Mouse (Mus musculus) CH12.LX (cell line): Measurements from ENCODE around the gene Grk6. TPM values are rescaled to one million over a fixed set of nuclear protein-coding genes. Genes with fewer than 3 reads are reported as not detected.

Experiments
- DNase-seq: peaks from one replicate; pipeline ENCODE4 v3.0.0-alpha.2; 2013; ENCODE audit errors: extremely low read depth
- H3K27ac ChIP-seq: 2 replicates; pipeline ENCODE4 v1.5.1; 2012; ENCODE audit warnings: low read depth, mild to moderate bottlenecking, control low read depth, moderate library complexity; ENCODE audit not compliant: insufficient read depth
- H3K27me3 ChIP-seq: replicated peaks from 2 replicates; pipeline ENCODE3; 2012; ENCODE audit warnings: inconsistent platforms
- H3K36me3 ChIP-seq, 2 experiments: replicated peaks in 1 of 2; 2 replicates each; pipeline versions ENCODE3 to v1.6.1; 2012; ENCODE audit warnings: inconsistent platforms in 1 of 2, low read length in 1 of 2, mild to moderate bottlenecking in 1 of 2, mixed read lengths in 1 of 2, moderate library complexity in 1 of 2; ENCODE audit not compliant: control insufficient read depth in 1 of 2, insufficient read depth in 1 of 2
- H3K4me1 ChIP-seq, 2 experiments: 2 replicates each; pipeline ENCODE4 v1.6.1; 2012; ENCODE audit warnings: inconsistent platforms in 1 of 2, moderate library complexity in 1 of 2; ENCODE audit not compliant: insufficient read depth in 2 of 2, control insufficient read depth in 1 of 2
- H3K4me2 ChIP-seq: 2 replicates; pipeline ENCODE4 v1.6.1; 2012; ENCODE audit warnings: low read depth, mild to moderate bottlenecking, control low read depth; ENCODE audit not compliant: poor library complexity, insufficient read depth, severe bottlenecking
- H3K4me3 ChIP-seq, 3 experiments: fragments of 150-350 bp in 1 of 3; sonication (generic) in 1 of 3; replicated peaks in 1 of 3; 2 replicates each; pipeline versions ENCODE3 to v1.5.1; 2011 to 2012; ENCODE audit warnings: low read depth in 2 of 3, low read length in 2 of 3, mild to moderate bottlenecking in 2 of 3, moderate library complexity in 2 of 3, control low read depth in 1 of 3, improper control_type of control experiment in 1 of 3, inconsistent platforms in 1 of 3, mixed read lengths in 1 of 3; ENCODE audit not compliant: poor library complexity in 1 of 3
- H3K79me2 ChIP-seq: replicated peaks from 2 replicates; pipeline ENCODE4 v1.6.1; 2012; ENCODE audit warnings: mild to moderate bottlenecking, moderate library complexity; ENCODE audit not compliant: control insufficient read depth, poor library complexity, insufficient read depth, severe bottlenecking; ENCODE audit errors: extremely low read depth
- H3K9ac ChIP-seq: 2 replicates; pipeline ENCODE4 v1.6.1; 2012; ENCODE audit warnings: low read depth, mild to moderate bottlenecking, control low read depth, moderate library complexity; ENCODE audit not compliant: insufficient read depth
- H3K9me3 ChIP-seq: replicated peaks from 2 replicates; pipeline ENCODE3; 2012; ENCODE audit warnings: low read length, inconsistent platforms, mixed read lengths
- BHLHE40 ChIP-seq: IDR thresholded peaks from 2 replicates; pipeline ENCODE4 v1.6.1; 2011; ENCODE audit warnings: mild to moderate bottlenecking, low read depth, low read length, improper control_type of control experiment
- CHD1 ChIP-seq: IDR thresholded peaks from 2 replicates; pipeline ENCODE4 v1.6.1; 2012; ENCODE audit warnings: low read depth, low read length, improper control_type of control experiment, inconsistent platforms
- ELF1 ChIP-seq: IDR thresholded peaks from 2 replicates; pipeline ENCODE4 v1.6.1; 2014; ENCODE audit warnings: low read depth, mild to moderate bottlenecking, inconsistent platforms, low read length, improper control_type of control experiment
- EP300 ChIP-seq: IDR thresholded peaks from 2 replicates; pipeline ENCODE4 v1.6.1; 2011; ENCODE audit warnings: low read length, improper control_type of control experiment
- ETS1 ChIP-seq: conservative IDR thresholded peaks from 2 replicates; pipeline ENCODE4 v1.6.1; 2012; ENCODE audit warnings: low read depth, mild to moderate bottlenecking, inconsistent platforms, low read length, improper control_type of control experiment, moderate library complexity
- GABPA ChIP-seq: IDR thresholded peaks from 2 replicates; pipeline ENCODE4 v1.6.1; 2012; ENCODE audit warnings: low read depth, low read length, improper control_type of control experiment, inconsistent platforms; ENCODE audit not compliant: insufficient replicate concordance
- HCFC1 ChIP-seq: IDR thresholded peaks from 2 replicates; pipeline ENCODE4 v1.6.1; 2012; ENCODE audit warnings: low read depth, mild to moderate bottlenecking, inconsistent platforms, low read length, improper control_type of control experiment
- JUN ChIP-seq: IDR thresholded peaks from 2 replicates; pipeline ENCODE4 v1.6.1; 2011; ENCODE audit warnings: low read depth, mild to moderate bottlenecking, low read length, improper control_type of control experiment, moderate library complexity; ENCODE audit not compliant: insufficient read depth
- KAT2A ChIP-seq: IDR thresholded peaks from 2 replicates; pipeline ENCODE4 v1.6.1; 2012; ENCODE audit warnings: low read length, improper control_type of control experiment, inconsistent platforms; ENCODE audit not compliant: insufficient replicate concordance
- MAX ChIP-seq: IDR thresholded peaks from 2 replicates; pipeline ENCODE4 v1.6.1; 2011; ENCODE audit warnings: low read length, improper control_type of control experiment
- PAX5 ChIP-seq: IDR thresholded peaks from 2 replicates; pipeline ENCODE4 v1.6.1; 2012; ENCODE audit warnings: low read length, inconsistent platforms, mixed read lengths
- POLR2AphosphoS2 ChIP-seq: IDR thresholded peaks from 2 replicates; pipeline ENCODE4 v1.6.1; 2011; ENCODE audit warnings: low read depth, low read length, improper control_type of control experiment
- RAD21 ChIP-seq: IDR thresholded peaks from 2 replicates; pipeline ENCODE4 v1.6.1; 2011; ENCODE audit warnings: low read depth, mild to moderate bottlenecking, low read length, improper control_type of control experiment, moderate library complexity
- RCOR1 ChIP-seq: conservative IDR thresholded peaks from 2 replicates; pipeline ENCODE4 v1.6.1; 2012; ENCODE audit warnings: low read depth, mild to moderate bottlenecking, inconsistent platforms, low read length, improper control_type of control experiment
- SMC3 ChIP-seq: IDR thresholded peaks from 2 replicates; pipeline ENCODE4 v1.6.1; 2011; ENCODE audit warnings: low read depth, low read length, improper control_type of control experiment
- TBP ChIP-seq: conservative IDR thresholded peaks from 2 replicates; pipeline ENCODE4 v1.6.1; 2011; ENCODE audit warnings: low read depth, low read length, improper control_type of control experiment
- TCF12 ChIP-seq: IDR thresholded peaks from 2 replicates; pipeline ENCODE4 v1.6.1; 2014; ENCODE audit warnings: low read depth, mild to moderate bottlenecking, inconsistent platforms, low read length, improper control_type of control experiment
- UBTF ChIP-seq: IDR thresholded peaks from 2 replicates; pipeline ENCODE4 v1.6.1; 2012; ENCODE audit warnings: low read depth, mild to moderate bottlenecking, inconsistent platforms, low read length, improper control_type of control experiment, moderate library complexity
- USF1 ChIP-seq: IDR thresholded peaks from 2 replicates; pipeline ENCODE4 v1.6.1; 2014; ENCODE audit warnings: low read depth, mild to moderate bottlenecking, inconsistent platforms, low read length, improper control_type of control experiment
- ZC3H11A ChIP-seq: IDR thresholded peaks from 2 replicates; pipeline ENCODE4 v1.6.1; 2012; ENCODE audit warnings: low read depth, mild to moderate bottlenecking, inconsistent platforms, low read length, improper control_type of control experiment
- ZKSCAN1 ChIP-seq: IDR thresholded peaks from 2 replicates; pipeline ENCODE4 v1.6.1; 2012; ENCODE audit warnings: low read depth, inconsistent platforms, low read length, improper control_type of control experiment, borderline replicate concordance
- ZMIZ1 ChIP-seq: IDR thresholded peaks from 2 replicates; pipeline ENCODE4 v1.6.1; 2012; ENCODE audit warnings: low read depth, mild to moderate bottlenecking, inconsistent platforms, low read length, improper control_type of control experiment
- dilution Hi-C: fragments of 300-500 bp; cut with MboI; formaldehyde crosslinking; loops from 2 replicates; pipeline ENCODE4 v1.14.3; 2020; ENCODE audit warnings: low sequenced_read_pairs; ENCODE audit not compliant: extremely low pct_unique_long_range_greater_than_20kb, extremely low pct_ligation_motif_present
- in situ Hi-C: fragments of 300-500 bp; cut with MboI; formaldehyde crosslinking; loops from 3 replicates; pipeline ENCODE4 v1.14.3; 2019; ENCODE audit warnings: low sequenced_read_pairs, low pct_ligation_motif_present, low pct_unique_long_range_greater_than_20kb, mixed read lengths
- polyA plus RNA-seq: library from polyadenylated mRNA; unstranded; fragments of >175 nt; gene quantifications from 2 replicates; pipeline ENCODE4 v1.2.1, GENCODE M21; 2012; ENCODE audit warnings: low read depth; ENCODE audit not compliant: insufficient read length
- total RNA-seq, 2 experiments: library from RNA; depleted of rRNA; stranded (reverse); fragments of 300-350 nt in 1 of 2; fragments of >200 nt in 1 of 2; gene quantifications; 2 replicates each; pipeline ENCODE4 v1.2.3; 2012 to 2014

The Grk6 gene
- total and polyA plus RNA-seq, 3 experiments, result 59.0 to 71.0 (median 60.1) TPM

- Histone ChIP-seq H3K4me1 (peaks cover 6 to 16% of the 10 kb centered on the region in 2 experiments), H3K79me2 (no peaks in the 10 kb centered on the region), H3K36me3 (no peaks in the 10 kb centered on the region), H3K27me3 (peaks cover 57% of the 10 kb centered on the region), H3K9me3 (no peaks in the 10 kb centered on the region), H3K9ac (no peak overlapping the region), H3K27ac (no peak overlapping the region), H3K4me2 (no peak overlapping the region), H3K4me3 (no peak overlapping the region)
- in situ Hi-C loops (no loop called here), dilution Hi-C loops (no loop called here)
- no peak for DNase-seq
- no peak for TF ChIP-seq JUN
- TF ChIP-seq KAT2A, result no peak
- TF ChIP-seq GABPA, result no peak
- TF ChIP-seq ZC3H11A, result no peak
- no peak for TF ChIP-seq ZKSCAN1
- no peak for TF ChIP-seq PAX5
- TF ChIP-seq TBP, result no peak
- no peak for TF ChIP-seq RCOR1
- TF ChIP-seq POLR2AphosphoS2, result no peak
- TF ChIP-seq BHLHE40, result no peak
- TF ChIP-seq UBTF, result no peak
- no peak for TF ChIP-seq ETS1
- no peak for TF ChIP-seq EP300
- no peak for TF ChIP-seq RAD21
Observed at GRCm38 (mm10) chr13:55399300-55400038, 45.4 kb upstream of the Grk6 start.

GRCm38 (mm10) chr13:55400039-55400346 lies 44.9 kb upstream of the Grk6 start:
- no peak for TF ChIP-seq USF1
- no peak for TF ChIP-seq MAX
- TF ChIP-seq ZKSCAN1, result no peak
- no peak for TF ChIP-seq SMC3
- TF ChIP-seq ELF1, result no peak
- no peak for TF ChIP-seq HCFC1
- TF ChIP-seq TCF12, result no peak
- no peak for TF ChIP-seq ETS1
- TF ChIP-seq ZMIZ1, result no peak
- no peak for TF ChIP-seq GABPA
- TF ChIP-seq UBTF, result no peak
- no peak for TF ChIP-seq CHD1
- TF ChIP-seq KAT2A, result no peak
- no peak for TF ChIP-seq POLR2AphosphoS2
- dilution Hi-C loops, result no loop called here
- in situ Hi-C loops, result no loop called here

More at GRCm38 (mm10) chr13:55400039-55400346, 44.9 kb upstream of the Grk6 start:
- peaks cover 56% of the 10 kb centered on the region for H3K27me3 ChIP-seq
- DNase-seq, result no peak
- H3K36me3 ChIP-seq, result no peaks in the 10 kb centered on the region
- no peaks in the 10 kb centered on the region for H3K79me2 ChIP-seq
- H3K4me3 ChIP-seq, result no peak overlapping the region
- H3K4me2 ChIP-seq, result no peak overlapping the region
- no peaks in the 10 kb centered on the region for H3K9me3 ChIP-seq
- H3K4me1 ChIP-seq, result peaks cover 6 to 20% of the 10 kb centered on the region in 2 experiments
- no peak overlapping the region for H3K9ac ChIP-seq
- H3K27ac ChIP-seq, result no peak overlapping the region
